Mouse (Mus musculus) right cerebral cortex, adult 2 months (tissue): ENCODE data around the gene Gm5617.
"Not testable (repeated sequence)": the region's sequence is repeated elsewhere in the genome, so short reads cannot be mapped to it uniquely, and the experiment has no call there.

Source experiments
- DNase-seq, 2 experiments: peaks; one replicate each; pipeline ENCODE4 v3.0.0; 2021 to 2022; ENCODE audit warnings: low spot score in 2 of 2

Gene Gm5617

DNA sequence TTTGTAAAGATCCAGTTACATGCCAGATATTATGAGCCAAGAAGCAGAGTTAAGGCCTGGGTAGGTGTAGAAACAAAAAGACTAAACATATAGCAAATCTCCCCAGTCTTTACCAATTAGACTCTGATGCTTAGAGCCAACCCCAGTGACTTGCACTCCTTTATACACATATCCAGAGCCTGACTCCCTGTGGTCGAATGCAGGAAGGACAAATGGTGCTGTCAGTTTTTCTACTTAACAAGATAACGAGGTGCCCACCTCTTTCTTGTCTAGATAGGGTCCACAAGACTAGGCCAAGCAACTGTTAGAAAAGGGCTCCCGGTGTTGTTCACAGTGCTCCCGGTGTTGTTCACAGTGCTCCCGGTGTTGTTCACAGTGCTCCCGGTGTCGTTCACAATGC is 6.0 kb downstream of the Gm5617 start:
- no peak for DNase-seq

DNA sequence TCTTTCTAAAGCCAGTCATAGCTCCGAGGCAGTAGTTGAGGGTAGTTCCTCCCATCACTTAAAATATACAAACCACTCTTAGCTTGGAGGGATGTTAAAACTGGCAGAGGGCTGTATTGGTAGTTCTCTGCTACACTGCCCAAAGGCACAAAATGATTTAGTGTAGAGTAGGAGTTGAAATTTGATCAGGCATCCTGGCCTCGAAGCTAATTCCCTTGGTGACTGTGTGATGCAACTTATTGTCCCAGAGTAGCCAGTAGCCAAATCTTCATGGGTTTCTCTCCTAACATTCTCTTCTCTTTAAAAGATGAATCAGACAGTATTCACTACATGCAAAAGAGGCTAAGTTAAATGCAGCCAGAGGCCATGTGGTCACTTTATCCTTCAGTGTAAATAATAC is 7.8 kb downstream of the Gm5617 start:
- no peak for DNase-seq

DNA sequence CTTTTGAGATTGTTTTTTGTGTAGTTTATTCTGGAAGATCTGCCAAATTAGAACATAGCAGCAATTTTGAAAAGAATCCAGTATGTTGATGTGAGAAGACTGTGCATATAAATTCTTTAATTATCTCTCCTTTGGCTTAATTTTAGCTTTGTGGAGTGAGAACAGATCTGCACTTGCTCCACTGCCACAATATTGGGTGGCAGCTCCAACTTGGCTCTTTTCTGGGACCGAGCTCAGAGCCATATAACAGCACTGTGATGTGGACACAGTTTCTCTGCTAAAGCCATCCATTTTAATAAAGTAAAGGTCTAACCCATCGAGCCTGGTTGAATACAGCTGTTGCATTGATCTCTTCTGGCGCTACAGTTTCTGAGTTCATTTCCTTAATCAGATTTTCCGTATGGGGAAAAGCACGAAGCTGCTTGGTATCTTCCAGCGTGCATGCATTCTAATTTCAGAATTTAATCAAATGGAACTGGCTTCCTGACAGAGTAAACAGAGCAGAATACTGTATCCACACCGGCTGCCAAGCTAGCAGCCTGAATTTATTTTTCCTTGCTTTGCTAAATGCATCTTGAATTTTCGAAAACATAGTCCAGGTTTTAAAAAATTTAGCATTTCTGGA is 9.6 kb downstream of the Gm5617 start:
- DNase-seq: peak; percentile 8 to 38

DNA sequence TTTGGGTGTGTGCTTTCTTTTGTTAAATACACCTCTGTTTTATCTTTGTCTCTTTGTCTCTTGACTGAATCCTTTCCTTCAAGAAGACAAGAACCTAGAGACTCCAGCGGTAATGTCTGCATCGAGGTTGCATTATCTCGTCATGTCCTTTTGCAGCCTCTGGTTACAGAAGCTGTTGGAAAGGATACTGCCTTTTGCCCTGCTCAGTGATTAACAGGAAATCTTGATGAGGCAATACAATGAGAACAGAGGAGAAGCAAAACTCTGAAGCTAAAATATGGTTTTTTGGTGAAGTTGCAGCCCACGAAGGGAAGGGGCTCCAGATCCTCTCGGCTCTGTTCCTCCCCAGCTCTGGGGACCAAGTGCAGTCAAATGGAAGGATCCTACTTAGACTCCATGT is 14.9 kb downstream of the Gm5617 start:
- no peak for DNase-seq

DNA sequence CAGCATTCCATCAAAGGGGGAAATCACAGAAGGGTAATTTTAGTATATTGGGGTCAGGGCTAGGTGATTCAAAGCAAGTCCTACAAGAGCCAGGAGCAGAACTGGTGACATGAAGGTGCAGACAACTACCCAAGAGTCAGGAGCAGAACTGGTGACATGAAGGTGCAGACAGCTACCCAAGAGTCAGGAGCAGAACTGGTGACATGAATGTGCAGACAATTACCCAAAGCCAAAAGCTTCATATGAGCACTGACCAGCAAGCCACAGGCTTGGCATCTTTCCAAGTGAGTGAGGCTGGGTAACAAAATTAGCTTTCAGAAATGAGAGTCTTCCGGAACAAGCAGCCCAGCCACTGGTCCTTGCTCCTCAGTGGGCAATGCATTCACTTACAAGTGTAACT is 20.1 kb downstream of the Gm5617 start:
- DNase-seq: no peak

DNA sequence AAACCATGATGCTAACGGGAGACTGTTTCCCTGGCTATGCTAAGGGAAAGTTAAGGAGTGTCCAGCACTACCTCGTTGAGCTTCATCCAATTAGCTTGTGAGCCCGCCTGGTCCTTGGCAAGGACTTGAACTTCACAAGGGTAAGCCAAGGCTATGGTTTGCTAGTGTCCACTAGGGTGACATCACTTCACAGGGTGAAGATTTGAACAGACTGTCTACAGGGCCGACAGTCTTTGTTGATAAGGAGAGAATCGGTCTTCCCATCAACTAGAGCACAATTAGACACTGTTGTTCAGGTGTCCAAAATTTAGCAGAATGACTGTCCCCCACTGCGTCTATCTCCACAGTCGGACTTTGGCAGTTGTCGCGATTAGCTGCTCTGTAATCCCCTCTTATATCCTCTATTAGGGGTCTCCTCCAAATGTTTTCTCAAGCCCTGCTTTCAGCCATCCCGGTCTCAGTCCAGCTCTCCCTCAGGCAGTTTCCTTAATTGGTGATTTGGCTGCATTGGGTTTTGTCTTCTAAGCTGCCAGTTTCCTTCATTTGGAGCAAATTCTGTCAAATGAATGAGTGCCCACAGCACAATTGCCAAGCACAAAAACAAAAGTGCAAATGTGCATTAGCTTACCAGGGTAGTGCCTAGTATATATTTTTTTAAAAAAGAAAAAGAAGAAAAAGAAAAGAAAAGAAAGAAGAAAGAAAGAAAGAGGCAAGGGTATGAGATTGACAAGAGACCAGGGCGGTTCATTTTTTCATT is 21.6 kb downstream of the Gm5617 start:
- DNase-seq: no peak

DNA sequence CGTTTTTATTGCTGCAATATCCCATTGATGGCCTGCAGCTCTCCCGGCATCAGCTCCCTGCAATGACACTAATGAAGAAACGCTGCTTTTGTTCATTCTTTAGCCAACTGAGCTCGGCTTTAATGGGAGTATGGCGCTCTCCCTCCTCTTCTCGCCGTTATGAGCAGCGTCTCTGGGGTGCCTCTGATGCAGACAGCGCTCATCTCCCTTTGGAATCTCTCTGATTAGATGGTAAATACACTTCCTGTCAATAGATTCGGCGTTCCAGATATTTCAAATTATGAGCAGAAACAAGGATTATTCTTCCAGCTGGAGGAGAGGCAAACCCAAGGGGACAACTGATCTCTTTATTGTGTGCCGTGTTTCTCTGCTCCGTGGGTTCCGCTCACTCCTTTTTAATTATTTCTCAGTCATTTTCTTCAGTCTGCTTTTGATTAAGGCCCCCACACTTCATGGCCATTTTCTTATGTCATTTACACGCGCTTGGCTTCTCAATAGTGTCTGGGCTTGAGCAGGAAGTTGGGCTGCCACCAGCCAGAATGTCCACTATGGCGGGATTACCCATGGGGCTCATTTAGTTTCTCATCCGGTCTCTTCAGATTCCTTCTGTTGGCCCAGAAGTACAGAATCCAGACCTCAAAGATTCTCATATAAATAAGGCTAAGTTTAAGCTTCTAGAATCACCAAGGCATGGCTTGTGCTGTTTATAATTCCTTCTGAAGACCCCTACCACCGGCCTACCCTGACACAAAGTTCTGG is 22.3 kb downstream of the Gm5617 start:
- DNase-seq: no peak

DNA sequence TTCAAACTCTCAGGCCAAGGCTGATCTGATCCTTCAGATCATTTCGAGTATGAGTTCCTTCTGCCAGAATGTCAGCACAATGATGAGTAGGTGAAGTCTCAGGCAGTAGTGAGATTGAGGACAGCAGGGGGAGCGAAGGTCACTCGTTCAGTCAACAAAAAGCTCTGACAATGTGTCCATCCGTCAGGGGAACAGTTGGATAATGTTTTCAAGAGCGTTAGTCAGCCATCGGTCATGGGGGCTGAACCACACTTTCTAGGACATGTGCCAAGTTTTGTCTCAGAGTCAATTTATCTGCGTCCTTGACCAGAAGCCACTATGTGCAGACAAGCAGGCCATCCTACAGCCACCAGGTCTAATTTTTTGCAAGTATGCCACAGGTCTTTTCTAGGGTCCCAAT is 25.2 kb downstream of the Gm5617 start:
- DNase-seq: not testable (repeated sequence)

DNA sequence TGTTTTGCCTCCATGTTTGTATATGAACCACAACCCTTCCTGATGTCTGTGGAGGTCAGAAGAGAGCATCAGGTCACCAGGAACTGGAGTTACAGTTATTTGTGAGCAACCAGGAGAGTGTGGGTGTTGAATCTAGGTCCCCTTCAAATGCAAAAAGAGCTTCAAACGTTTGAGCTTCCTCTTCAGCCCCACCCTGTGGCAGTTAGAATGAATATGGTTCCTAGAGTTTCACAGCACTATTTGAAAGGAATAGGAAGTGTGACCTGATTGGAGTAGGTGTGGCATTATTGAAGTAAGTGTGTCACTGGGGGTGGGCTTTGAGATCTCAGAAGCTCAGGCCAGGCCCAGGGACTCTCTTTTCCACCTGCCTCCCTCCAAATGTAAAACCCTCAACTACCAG is 30.3 kb downstream of the Gm5617 start:
- no peak for DNase-seq

DNA sequence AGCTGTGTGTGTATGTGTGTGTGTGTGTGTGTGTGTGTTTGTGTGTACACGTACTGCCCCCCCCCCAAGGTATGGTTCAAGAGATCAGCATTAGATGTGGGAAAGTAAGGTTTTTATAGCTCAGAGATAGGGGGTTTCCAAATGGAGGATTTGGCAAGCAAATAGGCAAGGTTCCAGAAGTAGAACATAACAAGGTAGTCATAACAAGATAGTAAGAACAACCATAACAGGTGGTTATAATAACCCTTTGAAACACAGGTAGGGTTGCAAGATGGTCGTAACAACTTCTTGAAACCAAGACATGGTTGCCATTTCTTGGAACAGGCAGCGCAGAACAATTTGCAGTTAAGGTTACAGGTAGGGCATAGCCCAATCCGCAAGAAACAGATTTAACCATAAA is 31.3 kb downstream of the Gm5617 start:
- no peak for DNase-seq

DNA sequence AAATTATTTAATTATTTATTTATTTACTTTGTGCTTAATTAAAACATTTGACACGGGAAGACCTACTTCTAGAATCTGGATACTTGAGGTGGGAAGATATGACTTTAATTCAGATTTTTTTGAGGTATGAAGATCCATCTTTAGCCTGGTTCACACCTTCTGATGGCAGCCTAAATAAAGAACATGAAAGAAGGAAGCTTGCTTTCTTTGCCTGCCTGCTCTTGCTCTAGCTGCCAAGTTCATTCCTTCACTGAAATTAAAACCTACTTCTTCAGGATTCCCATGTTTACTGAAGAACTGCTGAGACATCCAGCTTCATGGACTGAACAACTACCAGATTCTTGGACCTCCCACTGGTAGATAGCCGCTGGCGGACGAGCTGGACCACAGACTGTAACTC is 36.1 kb downstream of the Gm5617 start:
- peak; percentile 5 to 11 for DNase-seq

DNA sequence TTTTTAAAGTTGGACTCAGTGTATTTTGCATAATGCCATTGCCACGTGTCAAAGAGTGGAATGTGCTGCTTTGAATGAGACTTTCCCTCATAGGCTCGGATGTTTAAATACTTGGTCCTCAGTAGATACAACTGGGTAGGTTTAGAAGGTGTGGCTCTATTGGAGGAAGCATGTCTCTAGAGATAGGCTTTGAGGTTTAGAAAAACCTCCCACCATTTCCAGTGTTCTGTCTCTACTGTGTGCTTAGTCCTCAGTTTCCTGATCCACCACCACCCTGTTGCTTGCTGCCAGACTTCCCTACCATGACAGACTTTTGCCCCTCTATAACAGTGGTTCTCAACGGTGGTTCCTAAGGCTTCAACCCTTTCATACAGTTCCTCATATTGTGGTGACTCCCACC is 37.0 kb downstream of the Gm5617 start:
- DNase-seq: no peak

DNA sequence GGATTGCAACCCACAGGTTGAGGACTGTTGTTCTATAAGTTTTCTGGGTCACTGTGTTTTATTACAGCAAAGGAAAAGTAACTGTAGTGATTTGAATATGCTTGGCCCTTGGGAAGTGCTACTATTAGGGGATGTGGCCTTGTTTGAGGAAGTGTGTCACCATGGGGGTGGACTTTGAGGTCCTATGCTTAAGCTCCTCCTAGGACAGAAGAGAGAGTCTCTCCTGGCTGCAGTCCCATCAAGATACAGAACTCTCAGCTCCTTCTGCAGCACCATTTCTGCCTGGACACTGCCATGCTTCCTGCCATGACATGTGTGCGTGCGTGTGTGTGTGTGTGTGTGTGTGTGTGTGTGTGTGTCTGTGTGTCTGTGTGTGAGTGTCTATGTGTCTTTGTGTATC is 37.5 kb downstream of the Gm5617 start:
- DNase-seq: no peak

DNA sequence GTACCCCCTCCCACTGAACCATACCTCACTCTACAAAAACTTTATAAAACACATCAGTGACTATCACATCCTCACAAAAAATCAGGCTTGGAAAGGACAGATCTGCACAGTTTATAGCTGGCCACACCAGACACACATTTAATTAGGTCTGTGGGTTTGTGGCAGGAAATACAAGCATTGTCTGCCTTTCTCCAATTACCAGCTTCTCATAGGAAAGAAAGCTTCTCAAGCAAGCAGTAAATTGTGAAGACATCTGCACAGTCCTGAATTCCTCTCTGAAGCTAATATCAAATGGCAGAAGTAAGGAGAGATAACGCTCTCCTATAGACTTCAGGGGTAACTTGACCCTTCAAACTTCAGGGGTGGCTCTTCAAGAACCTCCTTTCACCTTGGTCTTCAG is 41.2 kb downstream of the Gm5617 start:
- no peak for DNase-seq

DNA sequence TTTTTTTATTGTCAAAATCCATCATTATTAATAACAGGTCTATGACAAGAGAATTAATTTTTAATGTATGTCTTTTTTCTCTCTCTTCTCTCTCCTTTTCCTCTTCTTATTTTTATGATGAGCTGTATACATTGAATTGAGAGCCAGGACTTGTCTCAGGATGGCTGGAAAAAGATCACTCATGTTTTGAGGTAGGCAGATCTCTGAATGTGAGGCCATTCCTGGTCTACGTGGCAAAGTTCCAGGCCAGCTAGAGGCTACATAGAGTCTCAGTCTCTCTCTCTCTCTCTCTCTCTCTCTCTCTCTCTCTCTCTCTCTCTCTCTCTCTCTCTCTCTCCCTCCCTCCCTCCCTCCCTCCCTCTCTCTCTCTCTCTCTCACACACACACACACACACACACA is 42.4 kb downstream of the Gm5617 start:
- DNase-seq: not testable (repeated sequence)

DNA sequence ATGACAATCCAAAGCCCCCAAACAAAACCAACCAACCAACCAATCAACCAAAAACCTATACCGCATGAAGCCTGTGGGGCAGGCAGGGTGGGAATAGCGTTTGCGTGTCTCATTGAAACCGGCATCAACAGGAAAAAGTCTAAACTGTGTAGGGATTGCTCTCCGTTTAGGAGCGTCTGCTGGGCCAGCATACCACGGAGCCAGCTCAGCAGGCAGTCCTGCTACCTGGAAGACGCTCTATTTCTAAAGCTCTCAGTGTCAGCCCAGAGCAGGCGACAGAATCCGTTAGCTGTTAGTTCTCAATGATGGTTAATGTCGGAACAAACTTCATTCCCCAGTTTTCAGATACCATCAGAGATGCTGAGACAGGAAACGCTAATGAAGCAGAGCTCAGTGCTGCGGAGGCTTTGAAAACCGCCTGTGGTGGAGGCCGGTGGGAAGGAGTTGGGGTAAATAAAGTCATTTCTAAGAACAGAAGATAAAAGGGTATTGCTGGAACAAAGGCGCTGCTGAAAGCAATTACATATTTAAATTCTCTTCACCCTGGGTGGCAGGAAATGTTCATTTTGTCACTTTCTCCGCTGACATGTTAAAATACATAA is 42.9 kb downstream of the Gm5617 start:
- peak in 1 of 2 experiments; percentile 9 for DNase-seq

DNA sequence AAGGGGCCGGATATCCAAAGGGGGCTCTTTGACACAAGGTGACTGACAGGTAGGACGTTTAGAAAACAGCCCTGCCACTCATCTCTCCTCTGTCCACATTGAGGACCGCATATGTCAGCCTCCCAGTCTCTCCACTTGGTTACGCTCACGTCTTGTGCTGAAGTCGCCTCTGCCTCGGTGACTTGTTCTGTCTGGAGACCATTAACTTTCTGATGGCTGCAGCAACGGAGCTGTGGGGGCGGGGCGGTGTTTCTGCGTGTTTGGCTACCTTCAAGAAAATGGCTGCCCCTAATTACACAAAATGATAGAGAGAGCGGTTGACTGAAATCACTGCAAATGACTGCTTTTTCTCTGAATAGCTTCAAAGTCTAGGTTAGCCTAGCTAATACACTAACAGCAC is 43.4 kb downstream of the Gm5617 start:
- peak in 1 of 2 experiments; percentile 14 for DNase-seq
